Mouse (Mus musculus) heart, embryonic 13.5 days (tissue): ENCODE results near the gene Rpap1. TPM values are rescaled to one million over a fixed set of nuclear protein-coding genes. Genes with fewer than 3 reads are reported as not detected.

Experiments
- ATAC-seq: fragments of 200-750 bp; cut with Nextera tagmentation; 2 replicates; pipeline ENCODE4 v1.8.0; 2017; ENCODE audit warnings: moderate TSS enrichment; ENCODE audit not compliant: insufficient number of reproducible peaks, low FRiP score, low TSS enrichment; ENCODE audit errors: extremely low read depth
- H3K27ac ChIP-seq: fragments of 300-500 bp; sonication (generic); replicated peaks from 2 replicates; pipeline ENCODE4 v1.5.1; 2015; ENCODE audit warnings: moderate library complexity, mild to moderate bottlenecking, inconsistent platforms
- H3K27me3 ChIP-seq: fragments of 300-500 bp; sonication (generic); replicated peaks from 2 replicates; pipeline ENCODE4 v1.6.1; 2015; ENCODE audit warnings: mild to moderate bottlenecking, inconsistent platforms
- H3K36me3 ChIP-seq: fragments of 300-500 bp; sonication (generic); 2 replicates; pipeline ENCODE4 v1.6.1; 2015; ENCODE audit warnings: mild to moderate bottlenecking, inconsistent platforms
- H3K4me1 ChIP-seq: fragments of 300-500 bp; sonication (generic); 2 replicates; pipeline ENCODE4 v1.6.1; 2015; ENCODE audit warnings: inconsistent platforms
- H3K4me2 ChIP-seq: fragments of 300-500 bp; sonication (generic); 2 replicates; pipeline ENCODE4 v1.6.1; 2015; ENCODE audit warnings: inconsistent platforms, mild to moderate bottlenecking, moderate library complexity
- H3K4me3 ChIP-seq: fragments of 300-500 bp; sonication (generic); 2 replicates; pipeline ENCODE4 v1.5.1; 2015; ENCODE audit warnings: moderate library complexity, mild to moderate bottlenecking, inconsistent platforms
- H3K9ac ChIP-seq: fragments of 300-500 bp; sonication (generic); 2 replicates; pipeline ENCODE4 v1.6.1; 2015; ENCODE audit warnings: inconsistent platforms, mild to moderate bottlenecking, moderate library complexity
- H3K9me3 ChIP-seq: fragments of 300-500 bp; sonication (generic); 2 replicates; pipeline ENCODE4 v1.6.1; 2016; ENCODE audit warnings: inconsistent platforms
- WGBS: fragments of 180-500 bp; shearing (Covaris S2); methylation state at CpG from one replicate; pipeline ENCODE4 v1.1.7; 2015; ENCODE audit warnings: mixed read lengths; 5-methylcytosine and 5-hydroxymethylcytosine counted together
- polyA plus RNA-seq: library from polyadenylated mRNA; unstranded; fragments of >200 nt; fragmentation: Nextera tagmentation; extraction: Ambion mirVana; gene quantifications from 2 replicates; pipeline ENCODE4 v1.2.1, GENCODE M21; 2015

The Rpap1 gene
- polyA plus RNA-seq, 1 experiment from 2014 or later: 19.4 TPM

GRCm38 (mm10) chr2:119798246-119798927, 11.1 kb upstream of the Rpap1 start:
- H3K36me3 ChIP-seq: no peaks in the 10 kb centered on the region
- no peak overlapping the region for H3K9ac ChIP-seq
- H3K9me3 ChIP-seq: no peaks in the 10 kb centered on the region
- WGBS: 9% methylated on average over 13 of the region's 13 CpGs
- peaks cover 48% of the 10 kb centered on the region for H3K4me1 ChIP-seq
- H3K4me3 ChIP-seq: no peak overlapping the region; the same call in 1 of the 2 replicates
- H3K27me3 ChIP-seq: peaks cover 48% of the 10 kb centered on the region
- H3K27ac ChIP-seq: peak overlapping the region; percentile 8; the same call in 1 of the 2 replicates
- no peak for ATAC-seq
- peak overlapping the region; percentile 99 for H3K4me2 ChIP-seq

GRCm38 (mm10) chr2:119797279-119797783, 10.0 kb upstream of the Rpap1 start, which contains the start of gene Tyro3:
Gene Tyro3, plus strand, starts transcription at chr2:119797733.
- 51% methylated on average over 5 of the region's 5 CpGs for WGBS
- no peak within 1 kb of the TSS for H3K4me3 ChIP-seq
- peaks cover 48% of the 10 kb centered on the region for H3K27me3 ChIP-seq
- H3K9me3 ChIP-seq: no peaks in the 10 kb centered on the region
- H3K27ac ChIP-seq: peak within 1 kb of the TSS; percentile 8; the same call in 1 of the 2 replicates
- H3K36me3 ChIP-seq: no peaks in the 10 kb centered on the region
- no peak for ATAC-seq
- peaks cover 38% of the 10 kb centered on the region for H3K4me1 ChIP-seq
- H3K4me2 ChIP-seq: peak within 1 kb of the TSS; percentile 99
- H3K9ac ChIP-seq: peak within 1 kb of the TSS; percentile 33; the same call in 1 of the 2 replicates

- Histone ChIP-seq H3K27ac (no peak overlapping the region), H3K4me2 (no peak overlapping the region), H3K4me1 (peaks cover 14% of the 10 kb centered on the region), H3K27me3 (peaks cover 4% of the 10 kb centered on the region; the same call in 1 of the 2 replicates), H3K9me3 (no peaks in the 10 kb centered on the region), H3K36me3 (peaks cover 6% of the 10 kb centered on the region; the same call in 1 of the 2 replicates), H3K9ac (no peak overlapping the region), H3K4me3 (no peak overlapping the region)
- WGBS: 72% methylated on average over 2 of the region's 2 CpGs
- ATAC-seq: no peak
Measured at GRCm38 (mm10) chr2:119789996-119790395, 2.7 kb upstream of the Rpap1 start.

GRCm38 (mm10) chr2:119767246-119767645, 20.1 kb downstream of the Rpap1 start:
- WGBS: 84% methylated on average over 6 of the region's 6 CpGs
- Histone ChIP-seq H3K27ac (no peak overlapping the region), H3K4me1 (no peaks in the 10 kb centered on the region), H3K9ac (no peak overlapping the region), H3K4me3 (no peak overlapping the region), H3K9me3 (no peaks in the 10 kb centered on the region), H3K27me3 (peaks cover 4% of the 10 kb centered on the region; the same call in 1 of the 2 replicates), H3K4me2 (no peak overlapping the region), H3K36me3 (peaks cover 84% of the 10 kb centered on the region)
- no peak for ATAC-seq

GRCm38 (mm10) chr2:119763924-119764323, 23.4 kb downstream of the Rpap1 start:
- 52% methylated on average over 4 of the region's 4 CpGs for WGBS
- H3K9ac ChIP-seq: no peak overlapping the region
- H3K4me1 ChIP-seq: peaks cover 3% of the 10 kb centered on the region

GRCm38 (mm10) chr2:119762276-119762675, 25.1 kb downstream of the Rpap1 start:
- peaks cover 15% of the 10 kb centered on the region for H3K4me1 ChIP-seq
- no peak for ATAC-seq
- WGBS: 35% methylated on average over 1 of the region's 1 CpGs

More at GRCm38 (mm10) chr2:119763924-119764323, 23.4 kb downstream of the Rpap1 start:
- no peak overlapping the region for H3K4me2 ChIP-seq
- peaks cover 51% of the 10 kb centered on the region for H3K36me3 ChIP-seq
- H3K4me3 ChIP-seq: no peak overlapping the region
- H3K9me3 ChIP-seq: no peaks in the 10 kb centered on the region
- H3K27ac ChIP-seq: no peak overlapping the region
- ATAC-seq: no peak
- H3K27me3 ChIP-seq: peaks cover 34% of the 10 kb centered on the region

GRCm38 (mm10) chr2:119760251-119760650, 27.1 kb downstream of the Rpap1 start, which contains the start of gene Ltk:
Gene Ltk, minus strand, starts transcription at chr2:119760431.
- Histone ChIP-seq H3K27me3 (peaks cover 69% of the 10 kb centered on the region), H3K4me3 (peak within 1 kb of the TSS; percentile 73), H3K9me3 (no peaks in the 10 kb centered on the region), H3K9ac (no peak within 1 kb of the TSS), H3K36me3 (peaks cover 22% of the 10 kb centered on the region), H3K27ac (no peak within 1 kb of the TSS), H3K4me2 (peak within 1 kb of the TSS; percentile 99), H3K4me1 (peaks cover 15% of the 10 kb centered on the region)
- no peak for ATAC-seq
- 9% methylated on average over 9 of the region's 9 CpGs for WGBS

More at GRCm38 (mm10) chr2:119762276-119762675, 25.1 kb downstream of the Rpap1 start:
- H3K9me3 ChIP-seq: no peaks in the 10 kb centered on the region
- H3K4me3 ChIP-seq: no peak overlapping the region
- H3K4me2 ChIP-seq: no peak overlapping the region
- peaks cover 51% of the 10 kb centered on the region for H3K27me3 ChIP-seq
- H3K27ac ChIP-seq: no peak overlapping the region
- peaks cover 39% of the 10 kb centered on the region for H3K36me3 ChIP-seq
- H3K9ac ChIP-seq: no peak overlapping the region

GRCm38 (mm10) chr2:119758844-119759835, 28.2 kb downstream of the Rpap1 start:
- H3K9me3 ChIP-seq: no peaks in the 10 kb centered on the region
- H3K9ac ChIP-seq: peak overlapping the region; percentile 78
- H3K4me1 ChIP-seq: peaks cover 15% of the 10 kb centered on the region
- H3K27me3 ChIP-seq: peaks cover 80% of the 10 kb centered on the region
- peak overlapping the region; percentile 73 for H3K4me3 ChIP-seq
- H3K27ac ChIP-seq: no peak overlapping the region
- peaks cover 11% of the 10 kb centered on the region for H3K36me3 ChIP-seq
- ATAC-seq: no peak
- 5% methylated on average over 44 of the region's 44 CpGs for WGBS
- peak overlapping the region; percentile 99 for H3K4me2 ChIP-seq

GRCm38 (mm10) chr2:119758101-119758843, 29.1 kb downstream of the Rpap1 start:
- Histone ChIP-seq H3K36me3 (peaks cover 2% of the 10 kb centered on the region), H3K9me3 (no peaks in the 10 kb centered on the region), H3K4me2 (peak overlapping the region; percentile 99), H3K9ac (peak overlapping the region; percentile 78), H3K4me3 (peak overlapping the region; percentile 73), H3K27me3 (peaks cover 89% of the 10 kb centered on the region), H3K27ac (no peak overlapping the region), H3K4me1 (peaks cover 15% of the 10 kb centered on the region)
- WGBS: under 1% methylated on average over 65 of the region's 77 CpGs
- no peak for ATAC-seq

GRCm38 (mm10) chr2:119757601-119758100, 29.7 kb downstream of the Rpap1 start:
- H3K9ac ChIP-seq: peak overlapping the region; percentile 78
- H3K4me2 ChIP-seq: peak overlapping the region; percentile 99
- no peaks in the 10 kb centered on the region for H3K36me3 ChIP-seq
- no peaks in the 10 kb centered on the region for H3K9me3 ChIP-seq
- H3K4me1 ChIP-seq: peaks cover 15% of the 10 kb centered on the region
- H3K27me3 ChIP-seq: peaks cover 95% of the 10 kb centered on the region
- H3K27ac ChIP-seq: no peak overlapping the region
- 2% methylated on average over 31 of the region's 31 CpGs for WGBS
- no peak for ATAC-seq
- peak overlapping the region; percentile 73 for H3K4me3 ChIP-seq
